8 mouse cellular contexts compared by ENCODE assay signal in the genomic region with DNA sequence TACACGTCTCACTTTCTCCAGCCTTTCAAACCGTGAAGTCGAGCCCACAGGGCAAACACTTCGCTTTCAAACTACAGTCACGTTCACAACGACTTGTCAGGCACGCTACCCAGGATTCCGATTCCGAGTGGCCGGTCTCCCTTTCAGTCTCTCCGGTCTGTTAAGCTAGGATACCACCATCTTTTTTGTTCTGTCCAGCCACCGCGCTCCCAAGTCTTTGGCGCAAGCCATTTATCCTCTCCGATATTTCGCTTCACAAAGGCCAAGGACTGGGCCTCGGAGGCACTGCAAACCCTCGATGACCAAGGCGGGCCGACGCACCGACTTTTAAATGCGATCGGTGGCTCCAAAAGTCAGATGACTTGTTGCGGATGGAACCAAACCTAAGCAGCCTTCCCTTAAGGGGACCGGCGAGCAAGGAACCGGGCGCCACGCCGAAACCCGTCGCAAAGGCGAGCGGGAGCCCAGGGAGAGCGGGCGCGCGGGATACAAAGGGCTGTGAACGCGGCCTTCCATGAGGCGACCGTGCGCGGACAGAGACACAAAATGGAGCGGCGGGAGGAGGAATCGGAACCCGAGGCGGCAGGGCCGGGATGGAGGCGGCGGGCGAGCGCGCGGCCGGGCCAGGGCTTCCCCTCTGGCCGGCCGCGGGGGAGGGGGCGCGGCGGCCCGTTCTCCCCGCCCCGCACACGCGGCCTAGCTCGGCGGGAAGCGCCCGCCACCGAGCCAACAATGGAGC. TPM values are rescaled to one million over a fixed set of nuclear protein-coding genes. Genes with fewer than 3 reads are reported as not detected.
DNase-seq lines count a peak whose midpoint lies in the region; ATAC-seq and TF ChIP-seq lines count a peak whose summit lies in the region.

No protein-coding gene starts in this region.

- intact Hi-C loops in left cerebral cortex, adult 2 months (cut with DNase I), result loop anchor here (2.0 to 10.0 kb wide), 3 partner anchors 59 to 299 kb away; partner anchors contain the start of gene Yeats4

- no peaks in the 10 kb centered on the region for H3K36me3 ChIP-seq in hindbrain, embryonic 15.5 days

- peak overlapping the region; percentile 99 for H3K9ac ChIP-seq in hindbrain, embryonic 15.5 days

- DNase-seq in R1 (ENCODE audit: low read depth, low spot score), result peak; percentile 51
- DNase-seq in cerebellum, postnatal 10 days, result peak; percentile 71 to 75
- DNase-seq in gastrocnemius, adult 18-20 months (ENCODE audit: low spot score), result peak; percentile 36
- DNase-seq in left cerebral cortex, adult 2 months (ENCODE audit: extremely low spot score in 1 of 2, low spot score in 2 of 2), result peak; percentile 47 to 53
- peak; percentile 61 to 70 for DNase-seq in lung, postnatal 4 days
- DNase-seq in retina, postnatal 7 days (ENCODE audit: low read depth, low spot score), result peak; percentile 36
- peak; percentile 50 to 54 for DNase-seq in thymus, postnatal 36 days

- H3K9me3 ChIP-seq in hindbrain, embryonic 15.5 days, result no peaks in the 10 kb centered on the region

- ATAC-seq in hindbrain, embryonic 15.5 days (ENCODE audit: low FRiP score, low read depth), result peak; percentile 68

- H3K4me2 ChIP-seq in hindbrain, embryonic 15.5 days, result peak overlapping the region; percentile 80

- H3K4me3 ChIP-seq in hindbrain, embryonic 15.5 days, result peak overlapping the region; percentile 99
- H3K4me3 ChIP-seq in left cerebral cortex, adult 2 months, result peak overlapping the region; percentile 71

- peak overlapping the region; percentile 98 for H3K27ac ChIP-seq in hindbrain, embryonic 15.5 days (replicated peaks)
- H3K27ac ChIP-seq in left cerebral cortex, adult 2 months, result peak overlapping the region; percentile 81

- H3K27me3 ChIP-seq in hindbrain, embryonic 15.5 days, result no peaks in the 10 kb centered on the region

- no peak for TF ChIP-seq CTCF in left cerebral cortex, adult 2 months (IDR thresholded peaks at IDR 0.05)

- WGBS in hindbrain, embryonic 15.5 days, result under 1% methylated on average over 47 of the region's 74 CpGs

- H3K4me1 ChIP-seq in hindbrain, embryonic 15.5 days (replicated peaks), result peaks cover 21% of the 10 kb centered on the region

RNA-seq across cellular contexts. Expression of gene Cpsf6, which starts 3.8 kb away (rescaled TPM):
- 10 to 100 TPM; 18.1 to 22.0 TPM for total RNA-seq in gastrocnemius, adult 18-20 months (2021)
- 123 and 126 TPM in 2 replicates for polyA plus RNA-seq in hindbrain, embryonic 15.5 days (2015; fragmentation: Nextera tagmentation; extraction: Ambion mirVana)
- total RNA-seq in left cerebral cortex, adult 2 months (2021), result 100 to 1,000 TPM; 116 to 120 TPM

Comparison
In these comparisons a context has a peak if more than half of its experiments do, and no peak if none do; other contexts are left out.
1. Peak in every context shown above with its lines: DNase-seq, ATAC-seq, H3K4me3 ChIP-seq and H3K27ac ChIP-seq.
2. RNA of gene Cpsf6, which starts 3.8 kb away (total RNA-seq): 116 to 120 TPM in left cerebral cortex, adult 2 months; 18.1 to 22.0 TPM in gastrocnemius, adult 18-20 months; every median in the first group is over 4 times any median in the second.